Mouse (Mus musculus) liver, embryonic 14.5 days (tissue): ENCODE data around the gene Tbx5.

Source experiments
- CTCF ChIP-seq: IDR thresholded peaks from 2 replicates; pipeline ENCODE4 v1.5.1; 2016; ENCODE audit warnings: antibody characterized with exemption, low read depth, control low read depth
- EP300 ChIP-seq: IDR thresholded peaks from 2 replicates; pipeline ENCODE4 v1.6.1; 2016; ENCODE audit warnings: antibody characterized with exemption, low read depth

- TF ChIP-seq CTCF, result no peak
- TF ChIP-seq EP300, result no peak
Observed at GRCm38 (mm10) chr5:119804301-119805039, 28.0 kb upstream of the Tbx5 start.
